Mouse (Mus musculus): ENCODE measurements at regions not wholly inside any gene's neighbourhood (a gene's known extent, or its start where the extent isn't known, plus 50 kb on each side); places are given as distances from the start of the nearest gene placed in this dataset.
"Not testable (repeated sequence)": the region's sequence is repeated elsewhere in the genome, so short reads cannot be mapped to it uniquely, and the experiment has no call there.

DNA sequence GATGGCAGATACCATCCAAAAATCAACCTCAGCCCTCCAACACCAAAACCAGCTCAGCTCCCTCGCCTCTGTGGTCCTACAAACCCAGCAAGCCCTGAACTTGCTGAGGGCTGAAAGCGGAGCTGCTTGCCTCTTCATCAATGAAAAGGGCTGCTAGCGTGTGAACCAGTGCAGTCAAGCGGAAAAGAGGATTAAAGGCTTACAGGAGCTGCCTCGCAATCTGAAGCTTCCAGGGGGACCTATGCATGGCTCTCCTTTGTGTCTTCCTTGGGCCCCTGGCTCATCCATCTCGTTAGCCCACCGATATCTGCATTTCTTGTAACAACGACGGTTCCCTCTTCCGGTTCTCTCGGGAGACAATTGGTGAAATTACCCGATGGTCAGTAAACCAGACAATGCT lies 107.3 kb upstream of the Ipo5 start:
- Histone ChIP-seq H3K27ac (ENCODE audit: insufficient read depth, low read depth, low read length) (no peak overlapping the region), H3K4me3 (ENCODE audit: insufficient read depth, low read depth, low read length) (no peak overlapping the region), H3K4me1 (ENCODE audit: control insufficient read depth, insufficient read depth, low read length) (peaks cover 3% of the 10 kb centered on the region; the same call in 1 of the 2 replicates), H3K27me3 (replicated peaks; ENCODE audit: control insufficient read depth, insufficient read depth, low read length) (no peaks in the 10 kb centered on the region), H3K36me3 (ENCODE audit: control insufficient read depth, insufficient read depth, low read length) (no peaks in the 10 kb centered on the region)
- no peak for DNase-seq
- 24% methylated on average over 12 of the region's 12 CpGs for WGBS
- TF ChIP-seq POLR2A (IDR thresholded peaks at IDR 0.05; ENCODE audit: low read depth, low read length), result no peak
- TF ChIP-seq CTCF (conservative IDR thresholded peaks at IDR 0.05; ENCODE audit: insufficient read depth, insufficient read length, low read depth, low read length), result no peak

DNA sequence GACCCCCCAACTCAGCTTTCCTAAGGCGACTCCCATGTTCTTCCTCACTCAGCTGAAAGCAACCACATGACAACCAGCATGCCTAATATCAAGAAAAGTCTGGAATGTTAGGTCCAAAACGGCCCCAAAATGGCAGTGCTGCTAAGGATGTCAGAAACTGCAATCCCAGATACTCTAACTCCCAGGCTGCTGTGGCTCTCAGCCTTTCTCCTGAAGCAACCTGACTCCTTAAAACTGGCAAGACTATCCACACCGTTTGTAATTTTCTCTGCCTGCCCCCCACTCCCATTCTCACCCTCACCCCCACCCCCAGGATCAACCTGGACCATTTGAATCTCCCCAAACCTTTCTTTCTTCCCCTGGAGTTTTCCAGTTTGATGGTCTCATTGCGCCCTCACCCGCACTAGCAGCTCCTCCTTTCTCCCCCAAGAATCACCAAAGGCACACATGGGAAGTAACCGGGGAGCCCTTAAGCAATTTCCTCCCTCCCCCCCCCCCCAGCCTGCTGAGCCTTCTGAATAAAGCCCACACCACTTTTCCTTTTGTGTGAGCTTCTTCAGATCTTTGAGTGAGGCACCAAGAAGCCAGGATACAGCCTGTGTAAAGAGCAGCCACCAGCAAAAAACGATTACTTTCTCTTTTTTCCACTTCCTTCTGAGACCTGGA lies 106.7 kb upstream of the Ipo5 start:
- 40% methylated on average over 7 of the region's 7 CpGs for WGBS
- Histone ChIP-seq H3K27ac (ENCODE audit: insufficient read depth, low read depth, low read length) (no peak overlapping the region), H3K4me1 (ENCODE audit: control insufficient read depth, insufficient read depth, low read length) (peaks cover 3% of the 10 kb centered on the region; the same call in 1 of the 2 replicates), H3K4me3 (ENCODE audit: insufficient read depth, low read depth, low read length) (no peak overlapping the region), H3K27me3 (replicated peaks; ENCODE audit: control insufficient read depth, insufficient read depth, low read length) (no peaks in the 10 kb centered on the region), H3K36me3 (ENCODE audit: control insufficient read depth, insufficient read depth, low read length) (no peaks in the 10 kb centered on the region)
- no peak for DNase-seq
- TF ChIP-seq POLR2A (IDR thresholded peaks at IDR 0.05; ENCODE audit: low read depth, low read length) (no peak), CTCF (conservative IDR thresholded peaks at IDR 0.05; ENCODE audit: insufficient read depth, insufficient read length, low read depth, low read length) (no peak)

DNA sequence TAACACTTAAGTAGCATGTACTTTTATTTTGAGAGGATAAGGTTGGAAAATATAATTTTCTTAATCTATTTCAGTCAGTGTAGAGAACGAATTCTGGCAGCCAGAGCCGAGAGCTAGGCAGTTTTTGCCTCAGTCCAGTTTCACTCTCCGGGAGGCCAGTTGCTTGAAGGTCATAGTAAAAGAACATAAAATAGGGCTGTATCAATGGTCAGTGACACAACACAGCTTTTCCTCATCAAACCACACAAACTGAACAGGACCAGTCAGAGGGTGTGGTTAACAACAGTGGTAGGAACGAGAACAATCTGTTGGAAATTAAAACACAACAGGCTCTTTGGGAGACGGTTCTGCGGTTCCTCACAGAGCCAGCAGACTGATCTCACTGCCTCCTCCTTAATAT lies 105.9 kb upstream of the Ipo5 start:
- peak; percentile 13 for DNase-seq
- WGBS, result 60% methylated on average over 6 of the region's 6 CpGs
- H3K27me3 ChIP-seq (replicated peaks; ENCODE audit: control insufficient read depth, insufficient read depth, low read length), result no peaks in the 10 kb centered on the region
- TF ChIP-seq POLR2A (IDR thresholded peaks at IDR 0.05; ENCODE audit: low read depth, low read length), result no peak
- no peak for TF ChIP-seq CTCF (conservative IDR thresholded peaks at IDR 0.05; ENCODE audit: insufficient read depth, insufficient read length, low read depth, low read length)
- H3K4me3 ChIP-seq (ENCODE audit: insufficient read depth, low read depth, low read length), result no peak overlapping the region
- H3K36me3 ChIP-seq (ENCODE audit: control insufficient read depth, insufficient read depth, low read length), result no peaks in the 10 kb centered on the region
- H3K27ac ChIP-seq (ENCODE audit: insufficient read depth, low read depth, low read length), result no peak overlapping the region
- H3K4me1 ChIP-seq (ENCODE audit: control insufficient read depth, insufficient read depth, low read length), result peaks cover 3% of the 10 kb centered on the region; the same call in 1 of the 2 replicates

DNA sequence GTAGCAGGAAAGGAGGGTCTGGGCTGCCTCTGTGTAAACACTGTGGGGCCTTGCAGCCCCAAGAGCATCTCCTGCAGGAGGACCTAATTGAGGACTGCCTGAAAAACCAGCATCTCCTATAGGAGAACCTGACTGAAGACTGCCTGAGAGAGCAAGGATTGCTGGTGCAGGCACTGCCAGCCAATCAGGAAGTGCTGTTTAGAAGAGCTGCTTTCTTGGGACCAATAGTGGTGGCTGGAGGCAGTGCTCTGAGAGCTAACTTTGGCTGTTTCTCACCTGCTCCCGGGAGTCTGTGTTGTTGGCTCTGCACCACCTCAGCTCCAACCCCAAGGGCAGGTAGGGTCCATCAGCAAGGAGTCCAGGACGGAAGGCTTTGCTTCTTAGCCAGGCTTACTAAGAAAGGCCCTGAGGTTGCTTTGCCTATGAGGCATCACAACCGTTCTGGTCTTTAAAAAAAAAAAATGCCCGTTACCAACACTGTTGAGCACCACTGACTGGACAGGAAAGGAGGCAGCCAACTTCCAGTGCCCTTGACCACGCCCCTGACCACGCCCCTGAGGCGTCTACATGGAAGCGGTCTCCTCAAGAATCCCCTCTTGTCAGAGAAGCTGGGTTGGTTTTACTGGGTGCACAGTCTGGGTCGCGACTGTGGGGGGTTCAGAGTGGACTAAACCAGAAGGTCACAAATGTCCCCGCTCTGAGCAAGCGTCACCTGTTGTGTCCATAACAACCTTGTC lies 105.0 kb upstream of the Ipo5 start:
- peak overlapping the region; percentile 41; the same call in 1 of the 2 replicates for H3K27ac ChIP-seq (ENCODE audit: insufficient read depth, low read depth, low read length)
- WGBS, result 55% methylated on average over 12 of the region's 12 CpGs

DNA sequence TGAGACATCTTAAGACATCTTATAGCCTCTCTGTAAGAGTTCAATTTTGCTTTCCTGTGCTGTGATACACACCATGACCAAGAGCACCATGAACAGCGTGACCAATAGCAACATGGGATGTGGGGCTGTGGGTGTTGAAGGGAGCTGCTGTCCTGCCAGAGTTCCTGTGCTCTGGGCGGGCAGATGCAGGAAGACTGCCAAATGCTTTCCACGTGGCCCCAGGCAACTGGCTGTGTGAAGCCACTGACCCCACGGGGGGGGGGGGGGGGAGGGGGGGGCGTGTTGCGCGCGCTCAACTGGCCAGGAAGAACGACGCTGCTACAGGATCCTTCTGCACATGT lies 104.5 kb upstream of the Ipo5 start:
- no peak overlapping the region for H3K4me3 ChIP-seq (ENCODE audit: insufficient read depth, low read depth, low read length)
- H3K36me3 ChIP-seq (ENCODE audit: control insufficient read depth, insufficient read depth, low read length), result no peaks in the 10 kb centered on the region
- no peaks in the 10 kb centered on the region for H3K27me3 ChIP-seq (replicated peaks; ENCODE audit: control insufficient read depth, insufficient read depth, low read length)
- peak; percentile 49 for DNase-seq
- 23% methylated on average over 9 of the region's 10 CpGs for whole genome bisulfite sequencing
- 0 out of 2 replicates have a peak overlapping the region, but pooled peaks have one; percentile 14 for H3K27ac ChIP-seq (ENCODE audit: insufficient read depth, low read depth, low read length)
- TF ChIP-seq CTCF (conservative IDR thresholded peaks at IDR 0.05; ENCODE audit: insufficient read depth, insufficient read length, low read depth, low read length) (no peak), POLR2A (IDR thresholded peaks at IDR 0.05; ENCODE audit: low read depth, low read length) (no peak)
- H3K4me1 ChIP-seq (ENCODE audit: control insufficient read depth, insufficient read depth, low read length), result peaks cover 3% of the 10 kb centered on the region; the same call in 1 of the 2 replicates

More for the DNA sequence above, 105.0 kb upstream of the Ipo5 start:
- H3K36me3 ChIP-seq (ENCODE audit: control insufficient read depth, insufficient read depth, low read length); H3K27me3 ChIP-seq (replicated peaks; ENCODE audit: control insufficient read depth, insufficient read depth, low read length); H3K4me3 ChIP-seq (ENCODE audit: insufficient read depth, low read depth, low read length); H3K4me1 ChIP-seq (ENCODE audit: control insufficient read depth, insufficient read depth, low read length): not testable (repeated sequence)
- DNase-seq, result peak; percentile 5

DNA sequence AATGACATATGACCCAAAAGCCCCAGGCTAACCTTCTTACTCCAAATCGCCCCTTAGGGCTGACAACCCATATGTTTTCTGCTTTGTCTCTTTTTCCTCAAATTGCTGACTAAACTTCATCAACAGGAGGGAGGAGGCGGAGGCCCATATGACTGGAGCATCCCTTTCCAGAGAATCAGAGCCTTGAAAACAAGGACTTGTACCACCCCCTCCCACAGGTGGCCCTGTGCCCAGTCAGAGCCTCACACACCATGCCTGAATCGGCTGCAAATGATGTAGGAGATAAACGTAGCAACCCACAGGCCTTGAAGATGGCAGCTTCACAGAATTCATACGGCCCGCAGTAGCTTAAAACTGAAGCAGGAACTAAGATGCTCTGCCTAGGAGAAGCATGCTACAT lies 101.7 kb upstream of the Ipo5 start:
- no peak for TF ChIP-seq CTCF (conservative IDR thresholded peaks at IDR 0.05; ENCODE audit: insufficient read depth, insufficient read length, low read depth, low read length)

DNA sequence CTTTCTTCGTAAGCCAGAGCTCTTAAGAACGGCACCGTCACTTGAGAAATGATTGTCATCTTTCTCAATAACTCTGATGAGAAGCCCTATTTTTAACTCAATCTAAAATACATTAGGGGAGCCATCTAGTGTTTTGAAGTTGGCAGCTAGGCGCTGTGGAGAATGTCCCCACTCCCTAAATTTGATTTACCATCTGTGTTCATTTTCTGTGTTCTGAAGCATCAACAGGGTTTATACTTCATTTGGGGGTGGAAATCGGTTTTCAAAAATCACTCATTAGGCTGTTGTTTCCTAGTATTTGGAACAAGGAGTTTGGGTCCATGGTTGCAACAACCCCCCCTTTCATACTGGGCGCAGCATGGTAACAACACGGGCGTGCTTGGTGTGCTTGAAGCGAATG lies 97.1 kb upstream of the Ipo5 start:
- no peaks in the 10 kb centered on the region for H3K4me1 ChIP-seq (ENCODE audit: control insufficient read depth, insufficient read depth, low read length)
- WGBS, result 78% methylated on average over 9 of the region's 9 CpGs
- DNase-seq, result no peak
- H3K27me3 ChIP-seq (replicated peaks; ENCODE audit: control insufficient read depth, insufficient read depth, low read length), result no peaks in the 10 kb centered on the region
- no peak for TF ChIP-seq CTCF (conservative IDR thresholded peaks at IDR 0.05; ENCODE audit: insufficient read depth, insufficient read length, low read depth, low read length)
- TF ChIP-seq POLR2A (IDR thresholded peaks at IDR 0.05; ENCODE audit: low read depth, low read length), result no peak
- H3K4me3 ChIP-seq (ENCODE audit: insufficient read depth, low read depth, low read length), result no peak overlapping the region
- H3K36me3 ChIP-seq (ENCODE audit: control insufficient read depth, insufficient read depth, low read length), result no peaks in the 10 kb centered on the region
- H3K27ac ChIP-seq (ENCODE audit: insufficient read depth, low read depth, low read length), result no peak overlapping the region

More for the DNA sequence above, 101.7 kb upstream of the Ipo5 start:
- no peak for DNase-seq
- H3K27me3 ChIP-seq (replicated peaks; ENCODE audit: control insufficient read depth, insufficient read depth, low read length), result no peaks in the 10 kb centered on the region
- no peak overlapping the region for H3K4me3 ChIP-seq (ENCODE audit: insufficient read depth, low read depth, low read length)
- H3K36me3 ChIP-seq (ENCODE audit: control insufficient read depth, insufficient read depth, low read length), result no peaks in the 10 kb centered on the region
- peaks cover 3% of the 10 kb centered on the region; the same call in 1 of the 2 replicates for H3K4me1 ChIP-seq (ENCODE audit: control insufficient read depth, insufficient read depth, low read length)
- WGBS, result 87% methylated on average over 6 of the region's 6 CpGs
- no peak overlapping the region for H3K27ac ChIP-seq (ENCODE audit: insufficient read depth, low read depth, low read length)

DNA sequence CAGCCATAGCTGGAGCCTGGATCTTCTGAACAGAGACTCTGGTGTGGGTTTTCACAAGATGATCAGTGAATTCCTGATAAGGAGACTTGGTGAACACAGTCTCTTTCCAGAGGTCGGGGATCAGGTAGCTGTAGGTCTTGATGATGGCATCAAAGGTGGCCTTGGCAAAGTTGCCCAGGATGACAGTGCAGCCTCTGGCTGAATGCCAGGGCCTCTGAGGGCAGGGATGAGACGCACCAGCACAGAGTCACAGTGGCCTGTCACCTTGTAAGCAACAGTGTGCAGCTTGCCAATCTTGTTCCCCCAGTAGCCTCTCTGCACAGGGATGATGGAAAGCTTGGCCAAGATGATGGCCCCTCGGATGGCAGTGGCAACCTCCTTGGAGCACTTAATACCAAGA lies 95.9 kb upstream of the Ipo5 start:
- H3K4me1 ChIP-seq (ENCODE audit: control insufficient read depth, insufficient read depth, low read length); DNase-seq; H3K4me3 ChIP-seq (ENCODE audit: insufficient read depth, low read depth, low read length); H3K27ac ChIP-seq (ENCODE audit: insufficient read depth, low read depth, low read length); H3K27me3 ChIP-seq (replicated peaks; ENCODE audit: control insufficient read depth, insufficient read depth, low read length); H3K36me3 ChIP-seq (ENCODE audit: control insufficient read depth, insufficient read depth, low read length): not testable (repeated sequence)
- 85% methylated on average over 3 of the region's 3 CpGs for WGBS

All from kidney, adult 2 months (tissue).